Mouse (Mus musculus) left cerebral cortex, adult 11 months (tissue): ENCODE results near the gene Camk1g.

Experiments used
- DNase-seq: peaks from one replicate; pipeline ENCODE4 v3.0.0; 2022; ENCODE audit warnings: low spot score

The Camk1g gene

DNA sequence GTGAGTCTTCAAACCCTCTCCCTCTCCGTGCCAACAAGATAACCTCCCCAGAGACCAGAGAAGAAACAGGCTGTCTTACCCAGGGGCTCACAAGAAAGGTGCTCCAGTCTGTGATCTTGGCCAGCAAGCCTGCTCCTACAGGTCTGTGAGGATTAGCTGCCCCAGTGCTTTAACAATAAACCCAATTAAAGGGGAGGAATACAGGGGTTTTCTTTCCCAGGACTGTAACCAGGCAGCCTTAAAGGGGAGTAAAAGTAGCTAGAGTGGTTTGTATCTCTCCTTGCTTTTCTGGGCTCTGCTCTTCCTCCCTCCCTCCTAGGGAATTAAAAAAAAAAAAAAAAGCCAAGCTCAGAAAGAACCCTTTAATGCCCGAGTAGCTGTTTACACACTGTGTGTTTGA lies at the start of gene Camk1g:
Camk1g (minus strand) TSS at position 203 of the 400 bp plus-strand sequence.
- no peak for DNase-seq

DNA sequence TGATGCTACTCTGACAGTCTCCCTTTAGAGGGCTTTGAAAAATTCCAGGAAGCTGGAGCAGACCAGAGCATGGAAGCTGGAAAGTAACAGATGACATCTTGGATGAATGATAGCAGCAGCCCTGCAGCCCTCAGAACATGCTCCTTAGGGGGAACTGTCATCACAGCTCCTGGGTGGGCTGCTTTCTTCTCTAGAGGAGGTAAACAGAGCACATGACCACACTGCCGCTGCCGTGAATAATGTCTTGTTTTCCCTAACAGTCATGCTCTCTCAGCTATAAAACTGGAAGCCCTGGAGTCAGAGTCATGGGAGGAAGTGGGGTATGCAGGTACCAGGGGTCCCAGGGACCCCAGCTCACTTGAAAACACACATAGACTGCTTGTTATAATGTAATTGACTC lies 49.1 kb upstream of the Camk1g start:
- DNase-seq = no peak

DNA sequence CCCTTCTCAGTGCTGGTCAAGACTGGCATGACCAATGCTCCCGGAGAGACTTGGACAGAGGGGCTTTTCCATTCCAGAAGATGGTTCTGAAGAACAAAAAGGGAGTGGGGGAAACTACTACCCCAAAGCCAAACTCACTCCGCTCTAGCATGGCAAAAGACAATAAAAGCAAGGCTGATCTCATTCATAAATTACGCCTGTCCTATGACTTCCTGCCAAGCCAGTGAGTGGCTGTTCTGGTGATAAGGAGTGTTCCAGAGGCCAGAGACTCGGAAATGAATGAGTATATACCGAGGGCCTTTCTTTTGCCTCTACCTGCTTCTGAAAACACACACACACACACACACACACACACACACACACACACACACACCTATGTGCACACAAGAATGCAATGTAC lies 48.6 kb upstream of the Camk1g start:
- no peak for DNase-seq

DNA sequence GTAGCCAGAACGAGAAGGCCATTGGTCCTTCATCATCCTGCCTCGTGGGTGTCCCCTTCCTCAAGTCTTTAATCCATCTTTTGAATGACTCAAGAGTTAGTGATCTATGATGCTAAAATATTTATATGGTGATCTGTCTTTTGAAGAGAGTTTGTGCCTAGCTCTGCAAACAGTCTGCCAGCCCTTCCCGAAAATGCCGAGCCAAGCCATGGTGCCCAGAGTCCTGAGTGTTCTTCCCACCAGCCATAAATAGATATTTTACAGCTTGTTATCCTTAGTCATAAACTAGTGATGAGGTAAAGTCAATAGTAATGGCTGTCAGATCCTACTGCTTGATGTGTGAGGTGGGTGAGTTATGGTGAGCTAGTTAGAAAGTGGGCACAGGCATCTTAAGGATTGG lies 44.0 kb upstream of the Camk1g start:
- no peak for DNase-seq

DNA sequence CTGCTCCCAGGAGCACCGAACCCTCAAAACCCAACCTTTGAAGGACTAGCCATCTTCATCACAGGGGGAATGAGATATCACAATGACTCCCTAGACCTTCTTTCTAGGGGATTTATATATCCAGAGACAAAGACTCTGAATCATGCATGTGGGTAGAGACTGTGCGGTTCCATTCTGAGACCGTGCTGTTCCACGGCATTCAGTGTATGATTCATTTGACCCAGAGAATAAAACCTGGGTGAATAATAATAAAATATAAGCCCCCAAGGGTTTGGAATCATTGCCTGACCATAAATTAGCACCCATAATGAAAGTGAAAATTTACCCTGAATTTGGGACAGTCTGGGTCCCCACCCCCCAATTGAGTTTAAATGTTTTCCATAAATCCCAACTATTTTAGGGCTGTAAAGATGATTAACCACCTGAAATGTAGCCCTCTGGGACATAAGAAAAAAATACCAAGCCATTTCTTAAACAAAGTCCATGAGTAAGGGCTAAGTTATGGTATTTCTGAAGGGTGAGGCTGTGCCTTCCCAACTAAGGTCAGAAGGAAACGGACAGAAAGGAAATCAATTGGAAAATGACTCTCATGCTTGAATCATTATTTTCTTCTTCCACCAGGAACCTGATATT lies 43.4 kb upstream of the Camk1g start:
- no peak for DNase-seq

DNA sequence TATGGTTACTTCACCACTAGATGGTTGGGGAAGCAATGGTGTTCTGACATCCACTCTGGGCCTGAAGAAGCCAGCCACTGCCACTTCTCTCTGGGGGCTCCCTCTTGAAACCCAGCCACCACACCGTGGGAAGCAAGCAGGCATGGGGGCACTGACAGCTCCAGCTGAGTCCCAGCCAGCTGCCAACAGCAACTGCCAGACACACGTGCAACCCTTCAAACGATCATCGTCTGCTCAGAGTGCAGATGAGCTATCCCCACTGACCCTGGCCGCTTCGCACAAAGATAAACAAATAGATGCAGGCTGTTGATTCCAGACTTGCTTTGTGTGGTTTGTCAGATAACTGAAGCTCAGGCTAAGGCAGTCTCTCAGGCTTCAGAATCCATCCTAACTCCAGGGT lies 37.4 kb upstream of the Camk1g start:
- no peak for DNase-seq

DNA sequence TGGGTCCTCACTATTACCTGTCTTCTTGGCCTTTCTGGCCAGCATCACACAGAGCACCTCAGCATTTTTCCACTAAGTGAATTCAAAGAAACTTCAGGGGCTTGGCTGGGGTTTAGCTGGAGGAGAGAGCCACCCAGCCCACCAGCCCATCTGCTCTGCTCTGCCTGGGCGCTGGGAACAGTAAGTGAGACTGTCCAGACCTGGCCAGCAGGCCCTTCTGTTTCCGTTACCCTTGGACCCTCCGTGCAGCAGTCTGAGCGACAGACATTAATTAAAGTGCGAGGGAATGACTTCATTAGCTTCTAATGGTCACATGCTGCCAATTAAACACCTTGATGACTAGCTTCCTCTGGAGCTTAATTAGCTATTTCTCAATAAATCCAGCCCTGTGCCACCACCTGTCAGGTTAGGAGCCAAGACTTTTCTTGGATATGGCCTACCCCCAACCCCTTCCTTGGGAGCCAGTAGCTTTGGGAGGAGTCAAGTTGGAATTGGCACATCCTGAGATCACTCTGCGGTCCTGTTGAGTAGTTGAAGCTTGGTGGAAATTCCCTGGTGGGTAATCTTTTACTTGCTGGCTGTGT lies 36.1 kb upstream of the Camk1g start:
- no peak for DNase-seq

DNA sequence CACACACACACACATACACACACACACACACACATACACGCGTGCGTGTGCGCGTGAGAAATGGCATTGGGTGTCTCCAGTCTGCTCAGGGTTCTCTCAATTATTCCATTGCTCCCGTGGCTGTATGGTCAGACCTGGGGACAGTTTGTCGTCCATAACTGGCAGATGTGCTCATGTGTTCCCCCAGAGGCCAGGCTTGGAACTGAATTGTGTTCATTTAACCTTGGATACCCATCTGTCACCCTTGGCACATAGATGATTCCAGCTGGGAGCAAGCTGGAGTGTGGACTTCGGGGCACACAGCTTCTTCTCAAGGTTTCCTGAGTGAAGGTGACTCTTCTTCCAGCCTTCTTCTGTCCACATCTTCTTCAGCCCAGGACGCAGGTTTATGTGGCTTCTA lies 31.6 kb upstream of the Camk1g start:
- no peak for DNase-seq

DNA sequence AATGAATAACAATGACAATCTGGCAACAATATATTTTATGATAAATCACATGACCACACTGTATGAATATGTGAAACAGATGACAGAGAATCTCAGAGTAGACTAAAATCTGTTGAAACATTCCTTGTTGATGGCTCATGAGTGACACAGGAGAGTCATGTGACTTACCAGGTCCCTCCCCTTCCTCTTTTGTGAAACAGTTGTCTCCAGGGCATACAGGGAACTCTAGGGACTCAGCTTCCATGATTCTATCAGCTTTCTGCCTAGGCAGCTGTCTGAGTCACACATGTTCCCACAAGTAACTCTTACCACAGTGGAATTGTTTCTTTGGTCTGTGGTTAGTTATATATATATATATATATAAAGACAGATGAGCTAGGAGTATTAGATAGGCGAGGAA lies 30.2 kb upstream of the Camk1g start:
- no peak for DNase-seq

DNA sequence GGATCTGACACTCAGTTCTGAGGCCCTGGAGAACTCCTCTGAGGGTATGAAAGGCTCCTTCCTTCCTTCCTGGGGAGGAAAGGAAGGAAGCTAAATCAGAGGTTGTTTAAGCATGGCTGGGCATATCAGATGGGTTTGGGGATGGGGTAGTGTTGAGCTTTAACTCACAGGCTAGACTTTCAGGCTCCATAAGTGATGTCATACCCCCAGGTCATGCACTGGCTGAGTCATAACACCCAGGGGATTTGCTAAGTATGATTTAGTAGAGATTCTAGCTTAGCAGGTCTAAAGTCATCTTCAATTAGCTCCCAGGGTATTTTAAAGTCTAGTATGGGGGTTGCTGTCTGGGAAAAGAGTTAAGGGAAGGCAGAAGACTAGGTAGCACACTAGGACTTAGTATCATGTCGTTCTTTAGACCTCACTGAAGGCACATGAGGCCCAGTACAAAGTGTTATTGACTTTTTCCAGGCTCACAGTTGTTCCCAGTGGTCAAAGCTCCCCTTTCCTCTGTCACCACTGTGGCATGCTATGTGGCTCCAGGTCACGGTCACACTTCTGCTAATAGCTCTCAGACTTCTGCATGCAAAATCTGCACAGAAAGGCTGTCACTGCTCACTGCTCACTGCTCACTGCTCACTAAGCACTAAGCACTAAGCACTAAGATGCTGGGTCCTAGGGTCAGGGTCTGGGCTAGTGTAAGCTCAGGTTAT lies 28.8 kb upstream of the Camk1g start:
- DNase-seq = no peak

DNA sequence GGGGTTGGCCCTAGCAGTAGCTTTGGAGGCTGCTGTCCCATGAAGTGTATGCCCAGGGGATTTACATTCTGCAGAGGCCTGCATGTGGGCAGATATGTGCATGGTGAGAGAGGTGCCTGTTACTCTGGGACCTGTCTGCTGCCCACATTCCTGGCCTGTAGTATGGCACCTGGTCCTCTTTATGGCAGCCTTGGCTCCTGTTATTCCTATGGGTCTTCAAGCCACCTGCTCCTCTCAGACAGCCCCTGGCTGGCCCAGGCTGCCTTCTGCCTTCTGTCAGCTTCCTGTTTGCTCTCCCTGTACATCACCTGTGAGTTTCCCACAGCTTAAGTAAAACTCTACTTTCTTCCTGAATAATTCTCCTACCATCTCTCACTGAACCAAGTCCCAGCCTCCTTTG lies 27.0 kb upstream of the Camk1g start:
- no peak for DNase-seq

DNA sequence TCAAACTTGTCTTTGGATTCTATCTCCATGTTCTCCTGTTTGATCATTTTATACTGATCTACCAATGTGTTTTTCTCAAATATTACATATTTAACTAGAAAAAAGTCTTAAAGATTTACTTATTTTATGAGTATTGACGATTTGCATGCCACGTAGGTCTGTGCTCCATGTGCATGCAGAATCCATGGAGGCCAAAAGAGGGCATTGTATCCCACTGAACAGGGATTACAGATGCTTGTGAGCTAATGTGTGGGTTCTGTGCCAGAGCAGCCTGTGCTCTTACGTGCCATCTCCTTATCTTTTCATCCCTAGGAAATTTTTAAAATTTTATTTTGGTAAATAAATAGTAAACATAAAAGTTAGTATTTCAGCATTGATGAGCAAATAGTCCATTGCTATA lies 22.2 kb upstream of the Camk1g start:
- DNase-seq = no peak

DNA sequence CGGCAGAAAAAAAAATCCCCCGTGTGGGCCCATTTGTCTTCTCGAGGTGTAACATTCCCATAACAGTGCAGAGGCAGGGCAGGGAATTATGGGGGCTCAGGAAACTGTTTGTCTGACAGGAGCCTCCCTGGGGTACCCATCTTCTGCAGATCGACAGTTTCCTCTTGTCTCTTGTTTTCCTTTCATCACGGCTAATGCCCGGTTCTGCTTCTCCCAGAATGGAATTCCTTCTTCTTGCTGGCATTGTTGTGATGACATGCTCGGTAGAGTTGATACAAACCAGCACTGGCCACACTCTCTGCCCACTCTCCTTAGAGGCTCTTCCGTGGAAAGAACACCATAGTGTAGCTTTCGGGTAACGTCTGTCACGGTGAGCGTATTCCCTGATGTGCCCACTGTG lies 19.9 kb upstream of the Camk1g start:
- no peak for DNase-seq

DNA sequence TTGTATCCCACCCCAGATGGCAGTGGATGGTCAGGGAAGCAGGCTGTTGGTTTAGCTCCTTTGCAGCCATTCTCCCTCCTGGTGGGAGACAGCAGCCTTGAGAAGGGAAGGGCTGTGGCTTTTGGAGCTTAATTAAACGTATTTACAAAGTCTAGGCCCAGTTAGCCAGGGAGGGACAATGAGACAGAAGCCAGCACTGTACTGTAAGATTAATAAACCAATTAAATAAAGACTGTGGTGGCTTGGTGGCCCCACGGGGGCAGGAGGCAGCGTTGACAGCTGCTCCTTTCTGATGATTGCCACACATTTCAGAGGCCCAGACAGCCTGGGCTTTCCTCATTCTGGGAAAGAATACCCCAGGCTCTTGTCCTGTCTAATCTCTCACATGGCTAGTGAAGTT lies 19.4 kb upstream of the Camk1g start:
- no peak for DNase-seq

DNA sequence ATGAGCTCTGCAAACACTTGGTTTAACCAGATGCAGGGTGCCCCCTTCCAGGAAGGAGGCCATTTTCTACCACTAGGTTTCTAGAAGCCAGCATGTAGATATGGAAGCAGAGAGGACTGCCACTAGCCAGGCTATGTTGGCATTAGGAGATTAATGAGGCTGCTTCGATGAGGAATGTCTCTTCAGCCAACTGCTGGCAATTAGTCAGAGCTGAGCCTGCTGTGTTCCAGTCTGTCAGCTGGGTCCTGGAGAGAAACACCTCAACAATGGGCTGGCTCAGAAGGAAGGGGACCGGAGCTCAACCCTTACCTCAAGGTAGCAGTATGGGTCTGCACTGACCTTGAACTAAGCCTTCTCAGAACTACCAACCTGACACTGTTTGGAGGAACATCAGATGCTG lies 17.1 kb upstream of the Camk1g start:
- DNase-seq = no peak

DNA sequence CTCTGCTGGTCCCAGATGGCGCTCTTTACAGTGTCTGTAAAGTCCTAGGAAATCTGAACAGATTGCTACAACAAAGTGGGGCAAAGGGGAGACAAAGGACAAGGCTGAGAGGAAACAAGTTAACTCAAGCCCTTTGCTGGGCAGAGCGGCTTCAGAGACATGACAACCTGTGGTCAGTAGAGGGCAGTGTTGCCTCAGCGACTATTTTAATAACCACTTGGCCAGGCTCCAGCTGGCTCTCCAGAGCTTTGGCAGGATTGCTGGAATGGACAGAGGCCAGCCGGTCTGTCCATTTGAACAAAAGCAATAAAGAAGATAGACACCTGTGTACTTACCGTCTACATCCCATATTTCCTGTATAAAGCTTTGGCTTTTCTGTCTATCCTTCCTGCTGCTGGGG lies 16.0 kb upstream of the Camk1g start:
- no peak for DNase-seq

DNA sequence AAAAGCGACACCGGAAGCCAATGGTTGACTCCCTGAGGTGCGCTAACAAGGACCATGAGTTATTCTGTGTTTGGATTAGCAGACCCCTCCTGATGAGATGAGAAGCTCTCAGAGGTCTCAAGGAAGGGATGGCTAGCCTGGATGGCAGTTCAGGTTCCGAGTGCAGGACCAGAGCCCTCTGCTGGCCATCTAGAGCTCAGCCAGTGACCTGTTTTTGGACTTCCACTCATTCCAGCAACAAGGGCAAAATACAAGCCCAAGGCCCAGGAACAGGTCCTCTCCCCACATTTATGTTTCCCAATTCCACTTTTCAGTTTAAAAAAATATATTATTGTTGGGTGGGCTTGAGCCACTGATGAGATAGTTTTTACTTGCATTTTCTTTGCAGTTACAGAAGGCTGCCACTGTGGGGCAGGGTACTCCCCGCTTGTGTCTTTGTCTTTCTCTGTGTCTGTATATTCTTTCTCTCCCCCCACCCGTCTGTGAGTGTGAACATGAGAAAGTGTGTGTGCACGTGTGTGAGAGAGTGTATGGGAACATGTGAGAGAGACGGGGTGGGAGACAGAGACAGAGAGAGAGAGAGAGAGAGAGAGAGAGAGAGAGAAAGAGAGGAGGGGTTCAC lies 12.9 kb upstream of the Camk1g start:
- DNase-seq = no peak

DNA sequence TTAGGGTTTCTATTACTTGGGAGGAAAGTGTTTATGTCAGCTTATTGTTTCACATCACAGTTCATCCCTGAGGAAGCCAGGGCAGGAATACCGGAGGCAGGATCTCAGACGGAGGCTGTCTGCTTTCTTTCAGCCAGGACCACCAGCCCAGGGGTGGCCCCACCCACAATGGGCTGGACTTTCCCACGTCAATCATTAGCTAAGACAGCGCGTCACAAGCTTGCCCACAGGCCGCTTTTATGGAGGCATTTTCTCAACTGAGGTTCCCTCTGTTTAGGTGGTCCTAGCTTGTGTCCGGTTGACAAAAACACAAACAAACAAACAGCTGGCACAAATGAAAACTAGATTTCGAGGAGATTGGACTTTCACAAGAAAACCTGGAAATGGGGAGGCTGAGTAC lies 12.3 kb upstream of the Camk1g start:
- DNase-seq = no peak

DNA sequence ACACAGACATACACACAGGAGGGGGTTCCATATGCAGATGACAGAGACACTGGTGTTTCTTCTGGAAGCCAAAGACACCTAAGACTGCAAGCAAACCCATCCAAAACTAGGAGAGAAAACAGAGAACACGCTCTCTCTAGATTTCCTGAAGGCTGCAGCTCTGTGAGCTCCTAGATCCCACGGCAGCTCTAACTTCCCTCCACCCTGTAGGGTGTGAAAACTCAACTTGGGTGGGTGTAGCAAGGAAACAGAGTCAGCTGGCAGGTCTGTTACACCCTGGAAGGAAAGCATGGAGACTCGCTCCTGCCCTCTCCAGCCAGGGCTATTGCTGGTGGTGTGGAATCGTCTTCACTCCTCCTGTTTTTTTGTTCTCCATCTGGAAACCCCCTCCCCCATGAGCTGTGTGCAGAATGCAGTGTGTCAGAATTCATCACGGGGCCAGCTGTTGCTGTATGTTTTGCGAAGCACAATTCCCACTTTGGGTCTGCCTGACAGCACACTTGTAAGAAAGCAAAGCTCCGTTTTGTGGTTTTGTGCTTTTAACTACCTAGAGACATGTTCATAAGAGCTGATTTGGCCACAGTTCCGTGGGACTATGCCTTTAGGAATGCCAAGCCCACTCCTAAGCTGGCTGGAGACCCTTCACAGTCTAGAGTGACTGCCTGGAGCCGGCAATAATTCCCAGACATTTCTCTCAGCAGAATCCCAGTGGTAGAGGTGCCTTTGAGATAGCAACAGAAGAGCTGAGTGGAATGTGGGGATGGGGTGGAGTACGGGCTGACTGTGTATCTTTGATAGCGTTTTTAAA lies 11.7 kb upstream of the Camk1g start:
- no peak for DNase-seq

DNA sequence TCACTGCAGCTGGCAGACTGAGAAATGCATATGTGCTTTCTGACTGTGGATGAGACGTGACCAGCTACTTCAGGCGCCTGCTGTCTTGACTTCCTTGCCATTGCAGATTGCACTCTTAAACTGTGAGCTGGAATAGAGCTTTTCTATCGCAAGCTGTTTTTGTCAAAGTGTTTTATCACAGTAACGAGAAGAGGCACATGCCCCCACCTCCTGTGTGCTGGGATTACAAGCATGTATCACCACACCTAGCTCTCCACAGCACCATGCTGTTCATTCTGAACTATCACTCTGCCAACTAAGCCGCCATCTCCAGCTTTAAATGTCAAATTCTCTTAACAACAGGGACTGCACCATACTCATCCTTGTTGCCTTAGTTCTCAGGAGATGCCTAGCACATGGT lies 10.8 kb upstream of the Camk1g start:
- no peak for DNase-seq

DNA sequence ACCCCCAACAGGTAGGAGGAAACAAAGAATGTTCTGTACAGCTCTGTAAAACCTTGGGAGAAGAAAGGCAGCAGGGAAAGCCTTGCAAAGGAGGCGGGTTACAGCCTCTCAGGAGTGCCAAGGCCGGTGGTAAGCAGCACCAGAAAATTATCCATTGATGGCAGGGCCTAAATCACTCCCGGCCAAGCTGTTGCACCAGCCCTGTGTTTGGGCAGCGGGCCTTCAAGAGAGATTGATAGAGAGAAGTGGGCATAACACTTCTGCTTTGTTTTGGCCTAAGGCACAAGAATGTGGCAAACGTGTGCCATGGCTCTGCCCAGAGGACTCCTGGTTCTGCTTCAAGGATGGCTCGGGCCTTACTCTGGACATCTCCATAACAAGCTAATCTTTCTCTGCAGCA lies 9.5 kb upstream of the Camk1g start:
- DNase-seq = no peak

DNA sequence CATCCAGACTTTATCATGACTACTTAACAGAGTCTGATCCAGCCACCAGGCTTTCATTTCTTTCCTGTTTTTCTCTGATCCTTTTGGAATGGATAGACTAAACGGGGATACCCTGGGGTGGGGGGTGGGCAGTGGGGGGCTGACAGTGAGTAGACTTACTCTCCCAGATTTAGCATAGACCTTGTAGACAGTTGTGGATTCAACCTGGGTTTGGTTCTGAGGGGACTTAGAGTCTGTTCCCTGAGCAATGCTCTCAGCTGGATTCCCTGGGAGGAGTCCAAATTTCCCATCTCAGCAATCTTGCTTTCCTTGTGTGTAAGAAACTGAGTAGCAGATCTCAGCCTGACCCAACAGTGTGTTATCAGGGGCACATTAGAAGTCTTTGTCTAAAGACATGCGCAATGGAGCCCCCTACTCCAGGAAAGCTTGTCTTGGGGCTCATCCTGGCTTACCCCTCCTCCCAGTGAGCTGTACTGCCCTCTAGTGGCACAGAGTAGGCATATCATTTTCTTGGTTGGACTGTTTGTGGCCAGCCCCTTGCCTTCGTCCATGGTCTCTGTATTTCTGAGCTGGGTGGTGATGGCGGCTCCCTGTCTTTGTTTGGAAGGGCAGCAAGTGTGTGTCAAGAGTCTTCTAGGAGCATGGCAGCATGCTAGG lies 6.5 kb upstream of the Camk1g start:
- no peak for DNase-seq
